Mouse (Mus musculus) heart, adult 2 months (tissue): ENCODE measurements around the gene Dock2. TPM values are rescaled to one million over a fixed set of nuclear protein-coding genes. Genes with fewer than 3 reads are reported as not detected.

Source experiments
- DNase-seq, 2 experiments: peaks; one replicate each; pipeline ENCODE4 v3.0.0; 2021
- H3K27ac ChIP-seq: fragments of 200-600 bp; 2 replicates; pipeline ENCODE4 v1.8.1; 2022
- H3K27me3 ChIP-seq: fragments of 200-500 bp; 2 replicates; pipeline ENCODE4 v1.6.1; 2012; ENCODE audit warnings: mild to moderate bottlenecking, low read length, inconsistent platforms, mixed read lengths; ENCODE audit not compliant: control insufficient read depth, insufficient read depth
- H3K36me3 ChIP-seq: fragments of 200-500 bp; 2 replicates; pipeline ENCODE4 v1.6.1; 2012; ENCODE audit warnings: low read length, inconsistent platforms; ENCODE audit not compliant: control insufficient read depth, insufficient read depth
- H3K4me1 ChIP-seq: fragments of 200-500 bp; 2 replicates; pipeline ENCODE4 v1.6.1; 2011; ENCODE audit warnings: low read length; ENCODE audit not compliant: control insufficient read depth, insufficient read depth
- H3K4me3 ChIP-seq: fragments of 200-600 bp; 2 replicates; pipeline ENCODE4 v1.8.1; 2022
- H3K79me2 ChIP-seq: fragments of 200-500 bp; replicated peaks from 2 replicates; pipeline ENCODE4 v1.6.1; 2012; ENCODE audit warnings: mild to moderate bottlenecking, inconsistent platforms, low read length, moderate library complexity, mixed read lengths; ENCODE audit not compliant: control insufficient read depth, insufficient read depth
- H3K9ac ChIP-seq: fragments of 200-500 bp; 2 replicates; pipeline ENCODE4 v1.6.1; 2012; ENCODE audit warnings: low read depth, mild to moderate bottlenecking, control low read depth, inconsistent platforms, low read length, mixed read lengths
- CTCF ChIP-seq: fragments of 200-600 bp; IDR thresholded peaks from 2 replicates; pipeline ENCODE4 v1.8.1; 2022; ENCODE audit warnings: antibody characterized with exemption, mild to moderate bottlenecking, moderate library complexity
- EP300 ChIP-seq: fragments of 200-500 bp; IDR thresholded peaks from 2 replicates; pipeline ENCODE4 v1.6.1; 2011; ENCODE audit warnings: low read depth, low read length, control low read depth; ENCODE audit not compliant: insufficient read depth
- POLR2A ChIP-seq: fragments of 200-500 bp; IDR thresholded peaks from 2 replicates; pipeline ENCODE4 v1.6.1; 2011; ENCODE audit warnings: mild to moderate bottlenecking, low read depth, low read length, control low read depth; ENCODE audit not compliant: insufficient read depth
- WGBS: fragments of 180-500 bp; shearing (Covaris S2); methylation state at CpG from one replicate; pipeline ENCODE4 v1.1.7; 2018; 5-methylcytosine and 5-hydroxymethylcytosine counted together
- intact Hi-C: fragments of 180-260 bp; cut with DNase I; formaldehyde crosslinking; loops from one replicate; pipeline ENCODE4 v1.15.1; 2025
- polyA plus RNA-seq: library from polyadenylated mRNA; depleted of rRNA; stranded (reverse); fragments of >200 nt; gene quantifications from 2 replicates; pipeline ENCODE4 v1.2.3, GENCODE M21; 2012
- total RNA-seq, 2 experiments: library from RNA; stranded (reverse); gene quantifications; 2 replicates each; pipeline ENCODE4 v1.2.3; 2021

Dock2 gene
- total and polyA plus RNA-seq, 3 experiments, result 1.7 to 3.4 (median 2.3) TPM

GRCm38 (mm10) chr11:34468571-34468970 lies 315.1 kb downstream of the Dock2 start:
- intact Hi-C loops, result no loop called here

GRCm38 (mm10) chr11:34467056-34467455 lies 316.6 kb downstream of the Dock2 start:
- WGBS, result 50% methylated on average over 1 of the region's 1 CpGs
- Histone ChIP-seq H3K27ac (no peak overlapping the region), H3K4me3 (no peak overlapping the region), H3K27me3 (no peaks in the 10 kb centered on the region), H3K36me3 (no peaks in the 10 kb centered on the region), H3K79me2 (no peaks in the 10 kb centered on the region), H3K4me1 (no peaks in the 10 kb centered on the region), H3K9ac (no peak overlapping the region)
- DNase-seq, result no peak
- intact Hi-C loops, result no loop called here
- TF ChIP-seq CTCF (no peak), POLR2A (no peak), EP300 (no peak)

More at GRCm38 (mm10) chr11:34468571-34468970, 315.1 kb downstream of the Dock2 start:
- Histone ChIP-seq H3K27ac (no peak overlapping the region), H3K27me3 (no peaks in the 10 kb centered on the region), H3K79me2 (no peaks in the 10 kb centered on the region), H3K9ac (no peak overlapping the region), H3K36me3 (no peaks in the 10 kb centered on the region), H3K4me3 (no peak overlapping the region), H3K4me1 (no peaks in the 10 kb centered on the region)
- no peak for DNase-seq
- TF ChIP-seq EP300 (no peak), CTCF (no peak)
- WGBS, result 56% methylated on average over 3 of the region's 3 CpGs

GRCm38 (mm10) chr11:34449944-34450343 lies 333.7 kb downstream of the Dock2 start:
- no peaks in the 10 kb centered on the region for H3K36me3 ChIP-seq
- H3K4me1 ChIP-seq, result no peaks in the 10 kb centered on the region
- H3K9ac ChIP-seq, result no peak overlapping the region
- no peak for TF ChIP-seq POLR2A
- TF ChIP-seq CTCF, result no peak
- TF ChIP-seq EP300, result no peak
- no peak overlapping the region for H3K27ac ChIP-seq
- H3K4me3 ChIP-seq, result no peak overlapping the region
- WGBS, result 87% methylated on average over 4 of the region's 4 CpGs
- no peaks in the 10 kb centered on the region for H3K27me3 ChIP-seq
- intact Hi-C loops, result no loop called here
- H3K79me2 ChIP-seq, result no peaks in the 10 kb centered on the region
- no peak for DNase-seq

GRCm38 (mm10) chr11:34447891-34448290 lies 335.8 kb downstream of the Dock2 start:
- H3K79me2 ChIP-seq, result no peaks in the 10 kb centered on the region
- 39% methylated on average over 4 of the region's 4 CpGs for WGBS
- no peak for TF ChIP-seq POLR2A
- no peak for TF ChIP-seq EP300
- no peak for TF ChIP-seq CTCF
- no peaks in the 10 kb centered on the region for H3K36me3 ChIP-seq
- no peaks in the 10 kb centered on the region for H3K4me1 ChIP-seq
- no peak for DNase-seq
- no peak overlapping the region for H3K27ac ChIP-seq
- no peak overlapping the region for H3K9ac ChIP-seq
- intact Hi-C loops, result no loop called here
- no peaks in the 10 kb centered on the region for H3K27me3 ChIP-seq
- no peak overlapping the region for H3K4me3 ChIP-seq

- intact Hi-C loops, result no loop called here
- no peaks in the 10 kb centered on the region for H3K79me2 ChIP-seq
These were observed 345.3 kb downstream of the Dock2 start for GRCm38 (mm10) chr11:34438429-34438828.

GRCm38 (mm10) chr11:34437446-34437845 lies 346.2 kb downstream of the Dock2 start:
- Histone ChIP-seq H3K27ac (no peak overlapping the region), H3K4me1 (no peaks in the 10 kb centered on the region), H3K79me2 (no peaks in the 10 kb centered on the region), H3K27me3 (no peaks in the 10 kb centered on the region), H3K9ac (no peak overlapping the region), H3K36me3 (no peaks in the 10 kb centered on the region), H3K4me3 (no peak overlapping the region)
- 52% methylated on average over 1 of the region's 1 CpGs for WGBS
- DNase-seq, result no peak
- intact Hi-C loops, result no loop called here
- no peak for TF ChIP-seq POLR2A
- TF ChIP-seq EP300, result no peak
- TF ChIP-seq CTCF, result no peak

More at GRCm38 (mm10) chr11:34438429-34438828, 345.3 kb downstream of the Dock2 start:
- Histone ChIP-seq H3K36me3 (no peaks in the 10 kb centered on the region), H3K27me3 (no peaks in the 10 kb centered on the region), H3K9ac (no peak overlapping the region), H3K4me1 (no peaks in the 10 kb centered on the region), H3K27ac (no peak overlapping the region), H3K4me3 (no peak overlapping the region)
- DNase-seq, result no peak
- 42% methylated on average over 2 of the region's 2 CpGs for WGBS
- TF ChIP-seq POLR2A, result no peak
- no peak for TF ChIP-seq CTCF
- no peak for TF ChIP-seq EP300

GRCm38 (mm10) chr11:34431978-34432377 lies 351.7 kb downstream of the Dock2 start:
- Histone ChIP-seq H3K36me3 (no peaks in the 10 kb centered on the region), H3K27ac (no peak overlapping the region), H3K4me3 (no peak overlapping the region), H3K4me1 (no peaks in the 10 kb centered on the region), H3K27me3 (no peaks in the 10 kb centered on the region), H3K79me2 (no peaks in the 10 kb centered on the region), H3K9ac (no peak overlapping the region)
- intact Hi-C loops, result no loop called here
- DNase-seq, result no peak
- TF ChIP-seq CTCF (no peak), EP300 (no peak), POLR2A (no peak)
- 74% methylated on average over 2 of the region's 2 CpGs for WGBS
